In the genomic region with DNA sequence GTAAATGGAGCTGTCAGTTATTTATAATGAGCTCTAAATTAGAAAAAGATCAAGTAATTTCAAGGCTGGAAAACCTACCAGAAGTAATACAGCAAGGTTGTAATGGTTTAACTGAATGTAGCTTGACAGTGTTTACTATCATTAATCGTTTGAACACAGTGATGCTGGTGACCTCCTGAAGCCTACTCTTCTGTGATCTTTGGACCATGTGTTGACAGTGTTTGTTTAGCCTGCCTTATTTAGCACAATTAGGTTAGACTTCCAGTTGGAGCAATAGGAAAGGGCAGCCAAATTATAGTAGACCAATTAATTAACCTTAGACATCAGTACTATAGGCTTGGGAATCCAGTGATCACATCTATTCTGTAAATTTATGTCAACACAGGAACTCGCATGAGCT, we compare ENCODE assay signal across 20 mouse cellular contexts.
"Had no signal": no experiment of that assay in that cellular context is flagged by ENCODE, and none has a peak within 500 bp of the region (broad histone marks: within the 10 kb centered on the region; RNA-seq: fewer than 3 reads in every experiment).

No protein-coding gene starts in this region.

- H3K9ac ChIP-seq: limb, embryonic 13.5 days; liver, embryonic 14.5 days; midbrain, embryonic 15.5 days; neural tube, embryonic 13.5 days had no signal

- ATAC-seq: intestine, embryonic 16.5 days; midbrain, embryonic 15.5 days had no signal

- H3K9me3 ChIP-seq: limb, embryonic 10.5 days; limb, embryonic 13.5 days; midbrain, embryonic 15.5 days; neural tube, embryonic 13.5 days had no signal

- H3K4me2 ChIP-seq: limb, embryonic 13.5 days; midbrain, embryonic 11.5 days; midbrain, embryonic 15.5 days; neural tube, embryonic 13.5 days had no signal

- H3K27ac ChIP-seq: limb, embryonic 10.5 days; limb, embryonic 13.5 days; liver, embryonic 14.5 days; midbrain, embryonic 15.5 days; neural tube, embryonic 13.5 days had no signal

- H3K36me3 ChIP-seq: midbrain, embryonic 15.5 days had no signal

- DNase-seq: kidney, adult 18-20 months; kidney, adult 9 months; kidney, postnatal 14 days; kidney, postnatal 4 days; layer of hippocampus, postnatal 36 days; lung, adult 2 months; lung, postnatal 14 days; lung, postnatal 4 days; retina, postnatal 1 day; right cerebral cortex, postnatal 25 days; thymus, adult 18-20 months; thymus, postnatal 36 days had no signal

- H3K27me3 ChIP-seq: limb, embryonic 13.5 days; midbrain, embryonic 15.5 days; neural tube, embryonic 13.5 days had no signal

- H3K4me3 ChIP-seq: limb, embryonic 10.5 days; limb, embryonic 13.5 days; midbrain, embryonic 15.5 days; myocyte; neural tube, embryonic 13.5 days had no signal

- H3K4me1 ChIP-seq: limb, embryonic 10.5 days; limb, embryonic 13.5 days had no signal
